Mouse (Mus musculus): ENCODE measurements around the gene Tbl1x. TPM values are rescaled to one million over a fixed set of nuclear protein-coding genes. Genes with fewer than 3 reads are reported as not detected.
"Not testable (repeated sequence)": the region's sequence is repeated elsewhere in the genome, so short reads cannot be mapped to it uniquely, and the experiment has no call there.

Gene Tbl1x
- polyA plus RNA-seq, 1 experiment from 2014 or later: 67.1 TPM

DNA sequence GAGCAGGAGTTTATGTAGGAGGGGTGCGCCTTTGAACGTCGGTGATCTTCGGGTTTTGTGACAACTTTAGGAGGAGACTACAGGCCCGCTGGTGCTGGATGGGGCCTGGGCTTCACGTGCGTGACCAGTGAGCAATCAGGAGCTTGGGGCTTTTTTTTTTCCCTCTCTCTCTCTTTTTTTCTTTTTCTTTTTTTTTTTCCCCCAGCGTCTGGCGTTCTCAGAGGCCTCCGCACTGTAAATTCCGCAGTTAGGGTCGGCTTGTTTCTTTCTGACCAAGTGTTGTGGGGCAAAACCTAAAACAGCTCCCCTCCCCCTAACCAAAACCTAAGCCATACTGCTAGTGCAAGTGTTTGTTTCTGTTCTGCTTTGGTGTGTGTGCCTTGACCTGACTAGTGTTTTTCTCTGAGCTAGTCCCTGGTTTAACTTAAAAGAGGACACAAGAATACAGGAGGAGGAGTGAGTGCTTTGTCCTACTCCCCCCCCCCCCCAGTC, 1.2 kb downstream of the Tbl1x start:
- Histone ChIP-seq H3K4me2 (peak overlapping the region; percentile 43), H3K9me3 (no peaks in the 10 kb centered on the region), H3K9ac (peak overlapping the region; percentile 71), H3K4me1 (peaks cover 13% of the 10 kb centered on the region), H3K27me3 (no peaks in the 10 kb centered on the region), H3K27ac (peak overlapping the region; percentile 96), H3K4me3 (peak overlapping the region; percentile 61), H3K36me3 (no peaks in the 10 kb centered on the region)
- WGBS: 16% methylated on average over 12 of the region's 12 CpGs
- no peak for ATAC-seq (ENCODE audit: insufficient number of reproducible peaks, low FRiP score, low TSS enrichment, low read depth)

- whole genome bisulfite sequencing: 43% methylated on average over 8 of the region's 8 CpGs
- ATAC-seq (ENCODE audit: insufficient number of reproducible peaks, low FRiP score, low TSS enrichment, low read depth): no peak
- no peak overlapping the region for H3K4me2 ChIP-seq
- H3K9me3 ChIP-seq: no peaks in the 10 kb centered on the region
- no peak overlapping the region for H3K9ac ChIP-seq
- no peaks in the 10 kb centered on the region for H3K36me3 ChIP-seq
- no peak overlapping the region for H3K4me3 ChIP-seq
- no peaks in the 10 kb centered on the region for H3K27me3 ChIP-seq
- no peak overlapping the region for H3K27ac ChIP-seq
- H3K4me1 ChIP-seq: peaks cover 7% of the 10 kb centered on the region; the same call in 1 of the 2 replicates
Measured at GRCm38 (mm10) chrX:77517274-77518085, 6.7 kb downstream of the Tbl1x start.

GRCm38 (mm10) chrX:77518929-77519328, 8.1 kb downstream of the Tbl1x start:
- no peak overlapping the region for H3K27ac ChIP-seq
- no peak overlapping the region for H3K4me2 ChIP-seq
- no peaks in the 10 kb centered on the region for H3K4me1 ChIP-seq
- WGBS: 73% methylated on average over 1 of the region's 1 CpGs
- H3K36me3 ChIP-seq: no peaks in the 10 kb centered on the region
- no peaks in the 10 kb centered on the region for H3K27me3 ChIP-seq
- no peaks in the 10 kb centered on the region for H3K9me3 ChIP-seq
- no peak for ATAC-seq (ENCODE audit: insufficient number of reproducible peaks, low FRiP score, low TSS enrichment, low read depth)
- H3K9ac ChIP-seq: no peak overlapping the region
- H3K4me3 ChIP-seq: no peak overlapping the region

DNA sequence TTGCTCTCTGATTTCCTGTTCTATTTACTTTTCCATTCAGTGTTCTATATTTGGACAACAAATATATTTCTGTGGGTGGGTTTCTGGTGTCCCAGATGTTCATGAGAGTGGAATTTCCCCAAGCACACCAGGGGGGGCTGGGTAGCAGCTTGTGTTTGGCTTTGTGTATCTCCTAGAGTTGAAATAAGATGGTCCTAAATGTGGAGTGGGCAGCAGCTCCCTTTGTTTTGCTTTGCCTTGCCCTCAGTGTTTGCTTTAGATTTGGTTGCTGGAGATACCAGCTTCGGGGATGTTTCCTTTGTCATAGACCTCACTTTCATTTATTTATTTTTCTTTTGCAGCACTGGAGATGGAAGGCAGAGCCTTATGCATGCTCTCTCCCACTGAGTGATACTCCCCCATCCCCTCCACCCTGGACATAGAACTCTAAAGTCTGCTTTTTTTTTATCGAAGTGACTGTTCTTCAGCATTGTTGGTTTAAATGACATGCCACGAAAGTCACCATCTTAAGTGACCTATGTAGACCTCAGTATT, 12.1 kb downstream of the Tbl1x start:
- Histone ChIP-seq H3K9ac (no peak overlapping the region), H3K4me3 (no peak overlapping the region), H3K4me2 (no peak overlapping the region), H3K36me3 (no peaks in the 10 kb centered on the region), H3K4me1 (no peaks in the 10 kb centered on the region), H3K27me3 (no peaks in the 10 kb centered on the region), H3K9me3 (no peaks in the 10 kb centered on the region), H3K27ac (no peak overlapping the region)
- WGBS: 52% methylated on average over 3 of the region's 3 CpGs
- ATAC-seq (ENCODE audit: insufficient number of reproducible peaks, low FRiP score, low TSS enrichment, low read depth): no peak

DNA sequence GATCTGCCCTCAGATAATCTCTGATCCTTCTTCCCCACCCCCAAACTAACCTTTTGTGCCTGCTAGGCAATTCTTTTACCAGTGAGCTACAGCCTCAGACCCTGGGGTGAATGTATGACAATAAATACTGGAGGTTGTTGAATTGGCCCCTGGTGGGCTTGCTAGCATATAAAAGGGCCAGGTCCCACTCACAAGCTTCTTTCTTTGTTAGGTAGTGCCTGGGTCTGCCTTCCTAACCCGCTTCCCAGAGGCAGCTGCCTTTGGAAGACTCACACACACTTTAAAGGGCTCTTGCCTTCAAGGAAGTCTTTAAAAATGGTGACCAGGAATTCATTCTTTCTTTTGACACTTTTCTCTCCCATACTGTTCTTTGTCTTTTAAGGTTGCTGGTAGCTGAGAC, 14.4 kb downstream of the Tbl1x start:
- no peaks in the 10 kb centered on the region for H3K4me1 ChIP-seq
- no peak overlapping the region for H3K27ac ChIP-seq
- no peaks in the 10 kb centered on the region for H3K9me3 ChIP-seq
- H3K27me3 ChIP-seq: no peaks in the 10 kb centered on the region
- 30% methylated on average over 1 of the region's 1 CpGs for WGBS
- no peak overlapping the region for H3K4me3 ChIP-seq
- H3K9ac ChIP-seq: no peak overlapping the region
- H3K4me2 ChIP-seq: no peak overlapping the region
- no peak for ATAC-seq (ENCODE audit: insufficient number of reproducible peaks, low FRiP score, low TSS enrichment, low read depth)
- no peaks in the 10 kb centered on the region for H3K36me3 ChIP-seq

- no peak overlapping the region for H3K4me3 ChIP-seq
- no peaks in the 10 kb centered on the region for H3K27me3 ChIP-seq
- H3K9ac ChIP-seq: no peak overlapping the region
- H3K4me1 ChIP-seq: no peaks in the 10 kb centered on the region
- no peaks in the 10 kb centered on the region for H3K36me3 ChIP-seq
- 71% methylated on average over 1 of the region's 1 CpGs for WGBS
- H3K9me3 ChIP-seq: no peaks in the 10 kb centered on the region
- no peak overlapping the region for H3K4me2 ChIP-seq
- H3K27ac ChIP-seq: no peak overlapping the region
- ATAC-seq (ENCODE audit: insufficient number of reproducible peaks, low FRiP score, low TSS enrichment, low read depth): no peak
Measured at GRCm38 (mm10) chrX:77528401-77528800, 17.6 kb downstream of the Tbl1x start.

DNA sequence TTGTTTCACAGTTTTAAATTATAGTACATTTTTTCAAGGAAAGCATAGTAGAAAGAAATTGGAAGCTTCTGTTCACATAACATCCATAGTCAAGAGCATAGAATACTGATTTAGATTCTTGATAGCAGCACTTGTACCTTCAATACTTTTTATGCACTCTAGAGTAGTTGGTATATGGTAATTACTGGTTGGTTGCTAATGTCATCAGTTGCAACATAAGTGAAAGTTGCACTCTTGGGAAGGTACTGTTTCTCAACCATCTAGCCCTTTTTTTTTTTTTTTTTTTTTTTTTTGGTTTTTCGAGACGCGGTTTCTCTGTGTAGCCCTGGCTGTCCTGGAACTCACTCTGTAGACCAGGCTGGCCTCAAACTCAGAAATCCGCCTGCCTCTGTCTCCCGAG, 20.2 kb downstream of the Tbl1x start:
- no peak overlapping the region for H3K9ac ChIP-seq
- no peaks in the 10 kb centered on the region for H3K27me3 ChIP-seq
- H3K4me1 ChIP-seq: no peaks in the 10 kb centered on the region
- 87% methylated on average over 2 of the region's 5 CpGs for WGBS
- H3K9me3 ChIP-seq: no peaks in the 10 kb centered on the region
- no peak overlapping the region for H3K27ac ChIP-seq
- no peak overlapping the region for H3K4me3 ChIP-seq
- H3K4me2 ChIP-seq: no peak overlapping the region
- ATAC-seq (ENCODE audit: insufficient number of reproducible peaks, low FRiP score, low TSS enrichment, low read depth): no peak
- H3K36me3 ChIP-seq: no peaks in the 10 kb centered on the region

GRCm38 (mm10) chrX:77533922-77534321, 23.1 kb downstream of the Tbl1x start:
- H3K36me3 ChIP-seq: no peaks in the 10 kb centered on the region
- ATAC-seq (ENCODE audit: insufficient number of reproducible peaks, low FRiP score, low TSS enrichment, low read depth): no peak
- no peak overlapping the region for H3K9ac ChIP-seq
- no peak overlapping the region for H3K27ac ChIP-seq
- no peak overlapping the region for H3K4me2 ChIP-seq
- 55% methylated on average over 2 of the region's 2 CpGs for WGBS
- H3K27me3 ChIP-seq: no peaks in the 10 kb centered on the region
- H3K9me3 ChIP-seq: no peaks in the 10 kb centered on the region
- no peaks in the 10 kb centered on the region for H3K4me1 ChIP-seq
- H3K4me3 ChIP-seq: no peak overlapping the region

- not testable (repeated sequence) for H3K9ac ChIP-seq; H3K9me3 ChIP-seq; H3K36me3 ChIP-seq; H3K27ac ChIP-seq; H3K4me2 ChIP-seq; H3K27me3 ChIP-seq; ATAC-seq (ENCODE audit: insufficient number of reproducible peaks, low FRiP score, low TSS enrichment, low read depth); H3K4me3 ChIP-seq; H3K4me1 ChIP-seq
- WGBS: 81% methylated on average over 4 of the region's 4 CpGs
Measured at GRCm38 (mm10) chrX:77539770-77540169, 29.0 kb downstream of the Tbl1x start.

DNA sequence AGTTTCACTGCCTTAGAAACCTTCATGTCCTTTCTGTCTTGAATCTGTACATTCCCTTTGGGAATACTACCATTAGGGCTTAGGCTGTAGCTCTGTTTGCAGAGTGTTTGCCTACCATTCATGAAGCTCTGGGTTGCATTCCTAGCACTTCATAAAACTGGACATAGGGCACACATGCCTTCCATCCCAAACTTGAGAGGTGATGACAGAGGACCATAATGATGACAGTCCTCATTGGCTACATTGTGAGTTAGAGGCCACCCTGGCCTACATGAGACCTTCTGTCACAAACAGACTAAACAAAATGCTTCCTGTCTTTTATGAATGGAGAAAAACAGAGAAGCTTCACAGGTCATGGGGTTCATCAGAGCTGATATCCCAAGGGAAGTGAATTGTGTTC, 33.2 kb downstream of the Tbl1x start:
- Histone ChIP-seq H3K36me3 (no peaks in the 10 kb centered on the region), H3K4me2 (no peak overlapping the region), H3K4me3 (no peak overlapping the region), H3K27ac (no peak overlapping the region), H3K27me3 (no peaks in the 10 kb centered on the region), H3K4me1 (no peaks in the 10 kb centered on the region), H3K9me3 (no peaks in the 10 kb centered on the region), H3K9ac (no peak overlapping the region)
- no peak for ATAC-seq (ENCODE audit: insufficient number of reproducible peaks, low FRiP score, low TSS enrichment, low read depth)

DNA sequence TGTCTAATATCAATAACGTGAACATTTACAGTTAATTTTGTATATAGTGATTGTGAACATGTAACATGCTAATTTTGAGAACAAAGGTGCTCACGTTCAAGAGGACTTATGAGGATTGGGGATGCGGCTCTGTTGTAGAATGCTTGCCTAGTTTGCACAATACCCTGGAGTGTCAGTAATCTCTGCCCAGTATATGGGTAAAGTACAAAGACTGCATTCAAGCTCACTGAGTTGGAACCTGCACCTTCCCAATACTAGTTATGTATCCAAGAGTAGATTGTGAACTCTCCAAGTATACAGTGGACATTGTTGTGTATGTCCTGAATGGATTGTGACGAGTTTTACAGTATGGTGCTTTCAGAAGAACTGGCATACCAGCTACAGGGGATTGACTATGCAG, 33.7 kb downstream of the Tbl1x start:
- 77% methylated on average over 4 of the region's 4 CpGs for whole genome bisulfite sequencing
- H3K27ac ChIP-seq: no peak overlapping the region
- no peak overlapping the region for H3K4me2 ChIP-seq
- no peak overlapping the region for H3K9ac ChIP-seq
- no peaks in the 10 kb centered on the region for H3K36me3 ChIP-seq
- H3K9me3 ChIP-seq: no peaks in the 10 kb centered on the region
- H3K4me3 ChIP-seq: no peak overlapping the region
- H3K27me3 ChIP-seq: no peaks in the 10 kb centered on the region
- no peak for ATAC-seq (ENCODE audit: insufficient number of reproducible peaks, low FRiP score, low TSS enrichment, low read depth)
- no peaks in the 10 kb centered on the region for H3K4me1 ChIP-seq

- H3K9ac ChIP-seq: no peak overlapping the region
- no peak overlapping the region for H3K27ac ChIP-seq
- H3K36me3 ChIP-seq: no peaks in the 10 kb centered on the region
- no peak overlapping the region for H3K4me2 ChIP-seq
- no peak for ATAC-seq (ENCODE audit: insufficient number of reproducible peaks, low FRiP score, low TSS enrichment, low read depth)
- no peaks in the 10 kb centered on the region for H3K9me3 ChIP-seq
- H3K27me3 ChIP-seq: no peaks in the 10 kb centered on the region
- H3K4me1 ChIP-seq: no peaks in the 10 kb centered on the region
- no peak overlapping the region for H3K4me3 ChIP-seq
Measured at GRCm38 (mm10) chrX:77545362-77546078, 34.7 kb downstream of the Tbl1x start.

Data from limb, embryonic 15.5 days (tissue).